Mouse (Mus musculus) liver, embryonic 16.5 days (tissue): Measurements from ENCODE around the gene Gm17079. TPM values are rescaled to one million over a fixed set of nuclear protein-coding genes. Genes with fewer than 3 reads are reported as not detected.
"Not testable (repeated sequence)": the region's sequence is repeated elsewhere in the genome, so short reads cannot be mapped to it uniquely, and the experiment has no call there.

Source experiments
- ATAC-seq: fragments of 200-750 bp; cut with Nextera tagmentation; 2 replicates; pipeline ENCODE4 v1.8.0; 2017; ENCODE audit warnings: low read depth, mild to moderate bottlenecking, moderate number of reproducible peaks, moderate library complexity
- H3K27ac ChIP-seq: fragments of 300-500 bp; sonication (generic); 2 replicates; pipeline ENCODE4 v1.5.1; 2014; ENCODE audit warnings: mild to moderate bottlenecking, low read length
- H3K27me3 ChIP-seq: fragments of 300-500 bp; sonication (generic); 2 replicates; pipeline ENCODE4 v1.6.1; 2014; ENCODE audit warnings: low read depth, low read length, mixed read lengths; ENCODE audit not compliant: control insufficient read depth, insufficient read depth
- H3K36me3 ChIP-seq: fragments of 300-500 bp; sonication (generic); 2 replicates; pipeline ENCODE4 v1.6.1; 2014; ENCODE audit warnings: mild to moderate bottlenecking; ENCODE audit not compliant: control insufficient read depth, insufficient read depth
- H3K4me1 ChIP-seq: fragments of 300-500 bp; sonication (generic); 2 replicates; pipeline ENCODE4 v1.6.1; 2014; ENCODE audit warnings: low read depth, low read length, mixed read lengths; ENCODE audit not compliant: control insufficient read depth
- H3K4me2 ChIP-seq: fragments of 300-500 bp; sonication (generic); 2 replicates; pipeline ENCODE4 v1.6.1; 2014; ENCODE audit warnings: low read depth, low read length, mixed read lengths
- H3K4me3 ChIP-seq: fragments of 300-500 bp; sonication (generic); 2 replicates; pipeline ENCODE4 v1.5.1; 2014; ENCODE audit warnings: low read depth, mild to moderate bottlenecking, low read length
- H3K9ac ChIP-seq: fragments of 300-500 bp; sonication (generic); 2 replicates; pipeline ENCODE4 v1.6.1; 2014; ENCODE audit warnings: low read depth, low read length
- H3K9me3 ChIP-seq: fragments of 300-500 bp; sonication (generic); replicated peaks from 2 replicates; pipeline ENCODE4 v1.6.1; 2016; ENCODE audit warnings: low read length; ENCODE audit not compliant: control insufficient read depth
- WGBS: fragments of 180-500 bp; shearing (Covaris S2); extraction: QIAGEN DNeasy Blood & Tissue Kit; methylation state at CpG from one replicate; pipeline ENCODE4 v1.1.7; 2014; ENCODE audit not compliant: insufficient replicate concordance; 5-methylcytosine and 5-hydroxymethylcytosine counted together
- polyA plus RNA-seq: library from polyadenylated mRNA; unstranded; fragments of >200 nt; fragmentation: Nextera tagmentation; extraction: Ambion mirVana; gene quantifications from 2 replicates; pipeline ENCODE4 v1.2.1, GENCODE M21; 2015

Gene Gm17079
- polyA plus RNA-seq, result not detected in 2 replicates

GRCm38 (mm10) chr14:51695368-51695767 is at the start of gene Gm17079:
Gene Gm17079 (minus strand): TSS chr14:51695468.
- not testable (repeated sequence) for ATAC-seq, H3K4me2 ChIP-seq, H3K27ac ChIP-seq, H3K9ac ChIP-seq, H3K27me3 ChIP-seq, H3K4me3 ChIP-seq, H3K36me3 ChIP-seq, H3K4me1 ChIP-seq, H3K9me3 ChIP-seq
- WGBS, result 60% methylated on average over 1 of the region's 2 CpGs

GRCm38 (mm10) chr14:51740347-51741170 is 45.3 kb upstream of the Gm17079 start:
- Histone ChIP-seq H3K27me3 (peaks cover 34% of the 10 kb centered on the region), H3K36me3 (no peaks in the 10 kb centered on the region), H3K9ac (no peak overlapping the region), H3K4me1 (no peaks in the 10 kb centered on the region), H3K4me3 (no peak overlapping the region), H3K9me3 (no peaks in the 10 kb centered on the region), H3K27ac (no peak overlapping the region), H3K4me2 (peak overlapping the region; percentile 1; the same call in 1 of the 2 replicates)
- WGBS, result 1% methylated on average over 42 of the region's 42 CpGs
- ATAC-seq, result no peak

- Histone ChIP-seq H3K27ac (no peak overlapping the region), H3K36me3 (no peaks in the 10 kb centered on the region), H3K4me1 (no peaks in the 10 kb centered on the region), H3K9ac (no peak overlapping the region), H3K4me3 (no peak overlapping the region), H3K27me3 (peaks cover 34% of the 10 kb centered on the region), H3K9me3 (no peaks in the 10 kb centered on the region), H3K4me2 (no peak overlapping the region)
- ATAC-seq, result no peak
- 2% methylated on average over 24 of the region's 24 CpGs for WGBS
These were observed 44.1 kb upstream of the Gm17079 start for GRCm38 (mm10) chr14:51739150-51739993.

- no peaks in the 10 kb centered on the region for H3K4me1 ChIP-seq
- WGBS, result 3% methylated on average over 29 of the region's 29 CpGs
- peaks cover 34% of the 10 kb centered on the region for H3K27me3 ChIP-seq
- H3K4me3 ChIP-seq, result no peak overlapping the region
- no peaks in the 10 kb centered on the region for H3K9me3 ChIP-seq
- H3K36me3 ChIP-seq, result no peaks in the 10 kb centered on the region
- H3K27ac ChIP-seq, result no peak overlapping the region
- ATAC-seq, result no peak
- no peak overlapping the region for H3K9ac ChIP-seq
- no peak overlapping the region for H3K4me2 ChIP-seq
These were observed 43.3 kb upstream of the Gm17079 start for GRCm38 (mm10) chr14:51738411-51739149.

DNA sequence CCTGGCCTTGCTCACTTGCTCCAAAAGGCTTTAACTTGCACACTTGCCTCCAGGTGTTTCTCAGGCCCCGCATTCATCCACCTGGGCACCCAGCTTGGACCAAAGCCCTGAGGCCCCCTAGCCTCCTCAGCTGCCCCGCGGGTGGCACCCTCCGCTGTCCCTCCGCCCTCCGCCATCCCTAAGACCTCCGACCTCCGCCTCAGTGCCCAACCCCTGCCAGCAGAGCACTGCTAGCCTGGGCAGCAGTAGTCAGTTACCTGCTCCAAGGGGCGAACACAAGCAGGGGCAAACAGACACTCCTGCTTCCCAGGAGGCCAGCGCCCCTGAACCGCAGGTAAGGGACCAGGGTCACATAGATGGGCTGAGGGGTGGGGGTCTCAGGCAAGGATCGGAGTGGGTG is 42.7 kb upstream of the Gm17079 start:
- Histone ChIP-seq H3K4me3 (no peak overlapping the region), H3K27me3 (peaks cover 34% of the 10 kb centered on the region), H3K36me3 (no peaks in the 10 kb centered on the region), H3K9ac (no peak overlapping the region), H3K9me3 (no peaks in the 10 kb centered on the region), H3K4me1 (no peaks in the 10 kb centered on the region), H3K4me2 (no peak overlapping the region), H3K27ac (no peak overlapping the region)
- ATAC-seq, result no peak
- 17% methylated on average over 12 of the region's 12 CpGs for WGBS

DNA sequence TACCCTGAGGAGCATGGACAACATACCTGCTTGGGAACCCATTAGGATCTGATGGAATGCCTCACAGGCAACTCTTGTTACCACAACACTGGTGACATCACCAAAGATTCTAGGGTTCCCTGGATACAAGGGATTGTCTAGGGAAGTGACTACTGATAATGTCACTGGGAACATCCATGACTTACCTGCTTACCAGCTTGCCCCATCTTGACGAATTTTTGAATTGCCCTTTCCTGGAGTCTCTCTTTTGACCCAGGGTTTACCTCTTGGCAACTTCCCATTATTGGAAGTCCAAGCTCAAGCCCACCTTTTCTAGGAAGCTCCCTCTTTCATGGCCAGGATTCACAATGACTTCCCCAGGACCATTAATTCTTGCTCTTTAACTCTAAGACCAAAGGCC is 21.8 kb upstream of the Gm17079 start, which contains the start of gene Gm5800:
TSS of gene Gm5800 (minus strand) at position 101 of the 400 bp plus-strand sequence.
- H3K27ac ChIP-seq, result no peak within 1 kb of the TSS
- no peaks in the 10 kb centered on the region for H3K4me1 ChIP-seq
- H3K36me3 ChIP-seq, result no peaks in the 10 kb centered on the region
- H3K4me2 ChIP-seq, result no peak within 1 kb of the TSS
- no peaks in the 10 kb centered on the region for H3K9me3 ChIP-seq
- no peak within 1 kb of the TSS for H3K4me3 ChIP-seq
- ATAC-seq, result no peak
- no peaks in the 10 kb centered on the region for H3K27me3 ChIP-seq
- 30% methylated on average over 1 of the region's 1 CpGs for WGBS
- no peak within 1 kb of the TSS for H3K9ac ChIP-seq

- Histone ChIP-seq H3K27ac (no peak overlapping the region), H3K9me3 (no peaks in the 10 kb centered on the region), H3K36me3 (no peaks in the 10 kb centered on the region), H3K4me3 (no peak overlapping the region), H3K4me2 (no peak overlapping the region), H3K4me1 (no peaks in the 10 kb centered on the region), H3K9ac (no peak overlapping the region), H3K27me3 (no peaks in the 10 kb centered on the region)
- ATAC-seq, result no peak
- 61% methylated on average over 5 of the region's 5 CpGs for WGBS
These were observed 18.0 kb downstream of the Gm17079 start for GRCm38 (mm10) chr14:51677269-51677668.
